In the genomic region with DNA sequence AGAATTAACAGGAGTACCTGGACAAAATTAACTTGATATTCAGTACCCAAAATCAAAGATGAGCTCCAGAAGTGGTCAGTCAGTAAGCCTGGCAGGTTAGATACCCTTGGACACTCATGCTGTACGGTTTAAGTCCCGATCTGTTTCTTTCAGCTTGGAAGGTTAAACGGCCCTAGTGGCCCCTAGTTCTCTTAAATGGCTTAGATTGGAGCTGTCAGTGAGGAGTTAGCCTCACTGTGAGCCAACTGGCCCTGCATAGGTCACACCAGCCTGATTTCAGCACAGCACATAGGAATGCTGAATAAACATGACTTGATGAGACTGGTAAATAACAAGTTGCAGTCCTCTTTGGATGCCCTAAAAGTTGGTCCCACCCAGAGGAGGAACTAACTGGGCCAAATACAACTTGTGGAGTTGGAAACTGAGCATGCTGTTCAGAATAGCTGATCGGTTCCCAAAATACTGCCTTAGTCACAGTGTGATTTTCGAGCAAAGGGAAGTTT, we compare ENCODE assay signal across 8 mouse cellular contexts. TPM values are rescaled to one million over a fixed set of nuclear protein-coding genes. Genes with fewer than 3 reads are reported as not detected.
DNase-seq lines count a peak whose midpoint lies in the region; ATAC-seq lines count a peak whose summit lies in the region.

No protein-coding gene starts in this region.

- no peaks in the 10 kb centered on the region for H3K27me3 ChIP-seq in embryonic facial prominence, embryonic 14.5 days (replicated peaks; ENCODE audit: control insufficient read depth, insufficient read depth, low read length)
- H3K27me3 ChIP-seq in hindbrain, embryonic 16.5 days (replicated peaks; ENCODE audit: control insufficient read depth, insufficient read depth, low read length): no peaks in the 10 kb centered on the region

- no peaks in the 10 kb centered on the region for H3K36me3 ChIP-seq in embryonic facial prominence, embryonic 14.5 days (ENCODE audit: control insufficient read depth, insufficient read depth, low read length)
- no peaks in the 10 kb centered on the region for H3K36me3 ChIP-seq in hindbrain, embryonic 16.5 days (ENCODE audit: control insufficient read depth, insufficient read depth, low read length)

- peaks cover 15% of the 10 kb centered on the region for H3K4me1 ChIP-seq in embryonic facial prominence, embryonic 14.5 days (ENCODE audit: control insufficient read depth, insufficient read depth, low read length)
- H3K4me1 ChIP-seq in hindbrain, embryonic 16.5 days (ENCODE audit: control insufficient read depth, insufficient read depth, low read depth, low read length): peaks cover 21% of the 10 kb centered on the region

- WGBS in embryonic facial prominence, embryonic 14.5 days: 42% methylated on average over 5 of the region's 5 CpGs
- 56% methylated on average over 5 of the region's 5 CpGs for WGBS in hindbrain, embryonic 16.5 days

- H3K4me2 ChIP-seq in embryonic facial prominence, embryonic 14.5 days (ENCODE audit: low read depth, low read length): peak overlapping the region; percentile 58
- peak overlapping the region; percentile 83 for H3K4me2 ChIP-seq in hindbrain, embryonic 16.5 days (ENCODE audit: low read length)

- H3K9me3 ChIP-seq in embryonic facial prominence, embryonic 14.5 days (ENCODE audit: control insufficient read depth, low read length): no peaks in the 10 kb centered on the region
- no peaks in the 10 kb centered on the region for H3K9me3 ChIP-seq in hindbrain, embryonic 16.5 days (ENCODE audit: control insufficient read depth, low read length)

- peak; percentile 13 to 29 for DNase-seq in spleen, postnatal 36 days (ENCODE audit: low spot score in 2 of 2)
- DNase-seq in spleen, postnatal 14 days (ENCODE audit: low spot score in 2 of 2): no peak
- DNase-seq in embryonic facial prominence, embryonic 14.5 days (ENCODE audit: low spot score): no peak
- no peak for DNase-seq in right cerebral cortex, postnatal 14 days
- DNase-seq in adrenal gland, postnatal 36 days: no peak

- peak overlapping the region; percentile 98 for H3K4me3 ChIP-seq in embryonic facial prominence, embryonic 14.5 days (ENCODE audit: low read depth, low read length)
- H3K4me3 ChIP-seq in hindbrain, embryonic 16.5 days (ENCODE audit: low read length): peak overlapping the region; percentile 90

- H3K27ac ChIP-seq in embryonic facial prominence, embryonic 14.5 days (replicated peaks; ENCODE audit: low read depth, low read length): peak overlapping the region; percentile 89; the same call in 1 of the 2 replicates
- no peak overlapping the region for H3K27ac ChIP-seq in hindbrain, embryonic 16.5 days (ENCODE audit: low read depth, low read length)

- peak overlapping the region; percentile 95 for H3K9ac ChIP-seq in embryonic facial prominence, embryonic 14.5 days (ENCODE audit: low read depth, low read length)
- H3K9ac ChIP-seq in hindbrain, embryonic 16.5 days (ENCODE audit: low read depth, low read length): peak overlapping the region; percentile 89

- ATAC-seq in embryonic facial prominence, embryonic 14.5 days (ENCODE audit: low read depth): no peak
- no peak for ATAC-seq in hindbrain, embryonic 16.5 days
- peak; percentile 25 for ATAC-seq in megakaryocyte, adult 5-6 weeks (ENCODE audit: poor library complexity, severe bottlenecking)
- ATAC-seq in erythroid progenitor cell, adult 5-6 weeks (replicated peaks; ENCODE audit: low FRiP score, poor library complexity, severe bottlenecking): no peak

RNA-seq across cellular contexts. Expression of a gene that starts 1.1 kb away (rescaled TPM):
- 70.2 and 78.7 TPM in 2 replicates for polyA plus RNA-seq in embryonic facial prominence, embryonic 14.5 days (2014; fragmentation: Nextera tagmentation; extraction: Ambion mirVana)
- 59.2 and 60.1 TPM in 2 replicates for polyA plus RNA-seq in hindbrain, embryonic 16.5 days (2015; fragmentation: Nextera tagmentation; extraction: Ambion mirVana)
- total RNA-seq in megakaryocyte, adult 5-6 weeks (2015): 94.5 and 117 TPM in 2 replicates
- total RNA-seq in megakaryocyte, adult 5-6 weeks (2017): 59.1 and 63.1 TPM in 2 replicates
- total RNA-seq in erythroid progenitor cell, adult 5-6 weeks (2015; ENCODE audit: low replicate concordance): 46.9 and 60.8 TPM in 2 replicates
- total RNA-seq in erythroid progenitor cell, adult 5-6 weeks (2017; ENCODE audit: low replicate concordance): 11.9 and 48.8 TPM in 2 replicates
- 10 to 100 TPM; 72.8 to 94.6 TPM for total RNA-seq in adrenal gland, postnatal 36 days (2021)

RNA-seq across cellular contexts. Expression of a gene that starts 46.9 kb away (rescaled TPM):
- 9.6 and 10.0 TPM in 2 replicates for polyA plus RNA-seq in embryonic facial prominence, embryonic 14.5 days (2014; fragmentation: Nextera tagmentation; extraction: Ambion mirVana)
- 14.7 and 15.0 TPM in 2 replicates for polyA plus RNA-seq in hindbrain, embryonic 16.5 days (2015; fragmentation: Nextera tagmentation; extraction: Ambion mirVana)
- total RNA-seq in megakaryocyte, adult 5-6 weeks (2015): 10.9 and 12.9 TPM in 2 replicates
- total RNA-seq in megakaryocyte, adult 5-6 weeks (2017): 15.3 and 16.8 TPM in 2 replicates
- total RNA-seq in erythroid progenitor cell, adult 5-6 weeks (2015; ENCODE audit: low replicate concordance): 27.0 and 42.3 TPM in 2 replicates
- total RNA-seq in erythroid progenitor cell, adult 5-6 weeks (2017; ENCODE audit: low replicate concordance): 39.7 and 51.1 TPM in 2 replicates
- 10 to 100 TPM; 21.2 to 23.6 TPM for total RNA-seq in adrenal gland, postnatal 36 days (2021)

Comparison
In these comparisons a context has a peak if more than half of its experiments do, and no peak if none do; other contexts are left out.
1. DNase-seq: peak in spleen, postnatal 36 days (2 of 2); none in spleen, postnatal 14 days (0 of 2), embryonic facial prominence, embryonic 14.5 days (single experiment), right cerebral cortex, postnatal 14 days (single experiment) and adrenal gland, postnatal 36 days (0 of 2).